Mouse (Mus musculus): Measurements from ENCODE around the gene Tm4sf20. TPM values are rescaled to one million over a fixed set of nuclear protein-coding genes. Genes with fewer than 3 reads are reported as not detected.

Tm4sf20 gene
- not detected in 2 replicates for total RNA-seq (2021)
- long read RNA-seq, experiment 1, result 0 reads
- long read RNA-seq, experiment 2, result 0 reads

GRCm38 (mm10) chr1:82768269-82768668, at the start of gene Tm4sf20:
TSS of gene Tm4sf20 (minus strand) at chr1:82768461.
- DNase-seq, result no peak

- peak; percentile 42 for DNase-seq
Observed at GRCm38 (mm10) chr1:82815941-82816716, 47.9 kb upstream of the Tm4sf20 start.

- DNase-seq, result peak; percentile 55
Observed at GRCm38 (mm10) chr1:82811766-82812165, 43.5 kb upstream of the Tm4sf20 start.

- no peak for DNase-seq
Observed at GRCm38 (mm10) chr1:82808564-82808963, 40.3 kb upstream of the Tm4sf20 start.

- no peak for DNase-seq
Observed at GRCm38 (mm10) chr1:82807206-82807605, 38.9 kb upstream of the Tm4sf20 start.

GRCm38 (mm10) chr1:82806391-82806790, 38.1 kb upstream of the Tm4sf20 start:
- no peak for DNase-seq

- DNase-seq, result no peak
Observed at GRCm38 (mm10) chr1:82804059-82804458, 35.8 kb upstream of the Tm4sf20 start.

GRCm38 (mm10) chr1:82803608-82804007, 35.3 kb upstream of the Tm4sf20 start:
- no peak for DNase-seq

- no peak for DNase-seq
Observed at GRCm38 (mm10) chr1:82801105-82801783, 33.0 kb upstream of the Tm4sf20 start.

GRCm38 (mm10) chr1:82798922-82799321, 30.7 kb upstream of the Tm4sf20 start:
- peak; percentile 30 for DNase-seq

- DNase-seq, result peak; percentile 61
Observed at GRCm38 (mm10) chr1:82798304-82798703, 30.0 kb upstream of the Tm4sf20 start.

- DNase-seq, result no peak
Observed at GRCm38 (mm10) chr1:82797088-82797487, 28.8 kb upstream of the Tm4sf20 start.

GRCm38 (mm10) chr1:82795702-82796443, 27.6 kb upstream of the Tm4sf20 start:
- DNase-seq, result peak; percentile 17

GRCm38 (mm10) chr1:82795211-82795610, 26.9 kb upstream of the Tm4sf20 start:
- no peak for DNase-seq

- DNase-seq, result no peak
Observed at GRCm38 (mm10) chr1:82793986-82794385, 25.7 kb upstream of the Tm4sf20 start.

- DNase-seq, result no peak
Observed at GRCm38 (mm10) chr1:82793110-82793509, 24.8 kb upstream of the Tm4sf20 start.

GRCm38 (mm10) chr1:82792238-82792637, 24.0 kb upstream of the Tm4sf20 start:
- no peak for DNase-seq

GRCm38 (mm10) chr1:82791105-82791504, 22.8 kb upstream of the Tm4sf20 start:
- no peak for DNase-seq

GRCm38 (mm10) chr1:82788070-82788469, 19.8 kb upstream of the Tm4sf20 start:
- no peak for DNase-seq

GRCm38 (mm10) chr1:82787414-82787813, 19.2 kb upstream of the Tm4sf20 start:
- DNase-seq, result peak; percentile 76

GRCm38 (mm10) chr1:82785546-82785945, 17.3 kb upstream of the Tm4sf20 start:
- DNase-seq, result no peak

GRCm38 (mm10) chr1:82783559-82783958, 15.3 kb upstream of the Tm4sf20 start:
- DNase-seq, result no peak

All from adrenal gland, postnatal 14 days (tissue).